Mouse (Mus musculus): ENCODE measurements at regions not wholly inside any gene's neighbourhood (a gene's known extent, or its start where the extent isn't known, plus 50 kb on each side); places are given as distances from the start of the nearest gene placed in this dataset.

- TF ChIP-seq CTCF (IDR thresholded peaks at IDR 0.05; ENCODE audit: low read depth) = no peak
- no peaks in the 10 kb centered on the region for H3K9me3 ChIP-seq (ENCODE audit: control insufficient read depth)
- H3K9ac ChIP-seq (ENCODE audit: low read depth, low read length) = no peak overlapping the region
- no peaks in the 10 kb centered on the region for H3K4me1 ChIP-seq (replicated peaks; ENCODE audit: control insufficient read depth, insufficient read depth, low read length)
- no peak overlapping the region for H3K4me3 ChIP-seq (ENCODE audit: low read depth, low read length)
- H3K27me3 ChIP-seq (replicated peaks; ENCODE audit: control insufficient read depth, insufficient read depth, low read length) = no peaks in the 10 kb centered on the region
- H3K4me2 ChIP-seq (replicated peaks; ENCODE audit: low read depth) = no peak overlapping the region
- no peak for ATAC-seq
- no peak overlapping the region for H3K27ac ChIP-seq (ENCODE audit: low read depth, low read length)
- no peaks in the 10 kb centered on the region for H3K36me3 ChIP-seq (ENCODE audit: control insufficient read depth, insufficient read depth)
- WGBS = 56% methylated on average over 4 of the region's 4 CpGs
Observed at GRCm38 (mm10) chr14:79907761-79908160, 76.1 kb upstream of the Olfm4 start.

- Histone ChIP-seq H3K4me3 (ENCODE audit: low read depth, low read length) (no peak overlapping the region), H3K4me2 (replicated peaks; ENCODE audit: low read depth) (no peak overlapping the region), H3K9ac (ENCODE audit: low read depth, low read length) (no peak overlapping the region), H3K4me1 (replicated peaks; ENCODE audit: control insufficient read depth, insufficient read depth, low read length) (no peaks in the 10 kb centered on the region), H3K9me3 (ENCODE audit: control insufficient read depth) (no peaks in the 10 kb centered on the region), H3K27me3 (replicated peaks; ENCODE audit: control insufficient read depth, insufficient read depth, low read length) (no peaks in the 10 kb centered on the region), H3K27ac (ENCODE audit: low read depth, low read length) (no peak overlapping the region), H3K36me3 (ENCODE audit: control insufficient read depth, insufficient read depth) (no peaks in the 10 kb centered on the region)
- no peak for ATAC-seq
- 82% methylated on average over 2 of the region's 2 CpGs for WGBS
- no peak for TF ChIP-seq CTCF (IDR thresholded peaks at IDR 0.05; ENCODE audit: low read depth)
Observed at GRCm38 (mm10) chr14:79905574-79905973, 78.3 kb upstream of the Olfm4 start.

- no peaks in the 10 kb centered on the region for H3K36me3 ChIP-seq (ENCODE audit: control insufficient read depth, insufficient read depth)
- ATAC-seq = no peak
- no peaks in the 10 kb centered on the region for H3K4me1 ChIP-seq (replicated peaks; ENCODE audit: control insufficient read depth, insufficient read depth, low read length)
- H3K4me2 ChIP-seq (replicated peaks; ENCODE audit: low read depth) = no peak overlapping the region
- no peaks in the 10 kb centered on the region for H3K27me3 ChIP-seq (replicated peaks; ENCODE audit: control insufficient read depth, insufficient read depth, low read length)
- H3K9ac ChIP-seq (ENCODE audit: low read depth, low read length) = no peak overlapping the region
- no peak for TF ChIP-seq CTCF (IDR thresholded peaks at IDR 0.05; ENCODE audit: low read depth)
- no peak overlapping the region for H3K4me3 ChIP-seq (ENCODE audit: low read depth, low read length)
- H3K27ac ChIP-seq (ENCODE audit: low read depth, low read length) = no peak overlapping the region
- 14% methylated on average over 1 of the region's 1 CpGs for WGBS
- H3K9me3 ChIP-seq (ENCODE audit: control insufficient read depth) = no peaks in the 10 kb centered on the region
Observed at GRCm38 (mm10) chr14:79902355-79902754, 81.5 kb upstream of the Olfm4 start.

GRCm38 (mm10) chr14:79898240-79898639 lies 85.6 kb upstream of the Olfm4 start:
- Histone ChIP-seq H3K36me3 (ENCODE audit: control insufficient read depth, insufficient read depth) (no peaks in the 10 kb centered on the region), H3K4me3 (ENCODE audit: low read depth, low read length) (no peak overlapping the region), H3K4me2 (replicated peaks; ENCODE audit: low read depth) (no peak overlapping the region), H3K27ac (ENCODE audit: low read depth, low read length) (no peak overlapping the region), H3K9ac (ENCODE audit: low read depth, low read length) (no peak overlapping the region), H3K27me3 (replicated peaks; ENCODE audit: control insufficient read depth, insufficient read depth, low read length) (no peaks in the 10 kb centered on the region), H3K9me3 (ENCODE audit: control insufficient read depth) (no peaks in the 10 kb centered on the region), H3K4me1 (replicated peaks; ENCODE audit: control insufficient read depth, insufficient read depth, low read length) (no peaks in the 10 kb centered on the region)
- TF ChIP-seq CTCF (IDR thresholded peaks at IDR 0.05; ENCODE audit: low read depth) = no peak
- no peak for ATAC-seq
- 7% methylated on average over 5 of the region's 5 CpGs for WGBS

GRCm38 (mm10) chr14:79893241-79893640 lies 90.6 kb upstream of the Olfm4 start:
- no peak for ATAC-seq
- Histone ChIP-seq H3K36me3 (ENCODE audit: control insufficient read depth, insufficient read depth) (no peaks in the 10 kb centered on the region), H3K27ac (ENCODE audit: low read depth, low read length) (no peak overlapping the region), H3K27me3 (replicated peaks; ENCODE audit: control insufficient read depth, insufficient read depth, low read length) (no peaks in the 10 kb centered on the region), H3K4me3 (ENCODE audit: low read depth, low read length) (no peak overlapping the region), H3K4me1 (replicated peaks; ENCODE audit: control insufficient read depth, insufficient read depth, low read length) (no peaks in the 10 kb centered on the region), H3K9me3 (ENCODE audit: control insufficient read depth) (no peaks in the 10 kb centered on the region), H3K4me2 (replicated peaks; ENCODE audit: low read depth) (no peak overlapping the region), H3K9ac (ENCODE audit: low read depth, low read length) (no peak overlapping the region)
- no peak for TF ChIP-seq CTCF (IDR thresholded peaks at IDR 0.05; ENCODE audit: low read depth)
- WGBS = 82% methylated on average over 4 of the region's 4 CpGs

GRCm38 (mm10) chr14:79890682-79891081 lies 93.2 kb upstream of the Olfm4 start:
- Histone ChIP-seq H3K4me1 (replicated peaks; ENCODE audit: control insufficient read depth, insufficient read depth, low read length) (no peaks in the 10 kb centered on the region), H3K36me3 (ENCODE audit: control insufficient read depth, insufficient read depth) (no peaks in the 10 kb centered on the region), H3K9me3 (ENCODE audit: control insufficient read depth) (no peaks in the 10 kb centered on the region), H3K27ac (ENCODE audit: low read depth, low read length) (no peak overlapping the region), H3K4me2 (replicated peaks; ENCODE audit: low read depth) (no peak overlapping the region), H3K4me3 (ENCODE audit: low read depth, low read length) (no peak overlapping the region), H3K27me3 (replicated peaks; ENCODE audit: control insufficient read depth, insufficient read depth, low read length) (no peaks in the 10 kb centered on the region), H3K9ac (ENCODE audit: low read depth, low read length) (no peak overlapping the region)
- WGBS = 68% methylated on average over 2 of the region's 2 CpGs
- no peak for TF ChIP-seq CTCF (IDR thresholded peaks at IDR 0.05; ENCODE audit: low read depth)
- ATAC-seq = no peak

- TF ChIP-seq CTCF (IDR thresholded peaks at IDR 0.05; ENCODE audit: low read depth) = no peak
- no peaks in the 10 kb centered on the region for H3K9me3 ChIP-seq (ENCODE audit: control insufficient read depth)
- no peak for ATAC-seq
- H3K4me2 ChIP-seq (replicated peaks; ENCODE audit: low read depth) = no peak overlapping the region
- no peak overlapping the region for H3K27ac ChIP-seq (ENCODE audit: low read depth, low read length)
- no peaks in the 10 kb centered on the region for H3K27me3 ChIP-seq (replicated peaks; ENCODE audit: control insufficient read depth, insufficient read depth, low read length)
- no peaks in the 10 kb centered on the region for H3K36me3 ChIP-seq (ENCODE audit: control insufficient read depth, insufficient read depth)
- WGBS = 85% methylated on average over 4 of the region's 4 CpGs
- H3K9ac ChIP-seq (ENCODE audit: low read depth, low read length) = no peak overlapping the region
- no peak overlapping the region for H3K4me3 ChIP-seq (ENCODE audit: low read depth, low read length)
- no peaks in the 10 kb centered on the region for H3K4me1 ChIP-seq (replicated peaks; ENCODE audit: control insufficient read depth, insufficient read depth, low read length)
Observed at GRCm38 (mm10) chr14:79890280-79890679, 93.6 kb upstream of the Olfm4 start.
